Mouse (Mus musculus) cerebellum, adult 11 months (tissue): Measurements from ENCODE around the gene Creb3l2.
"Not testable (repeated sequence)": the region's sequence is repeated elsewhere in the genome, so short reads cannot be mapped to it uniquely, and the experiment has no call there.

ENCODE experiments used
- DNase-seq: peaks from one replicate; pipeline ENCODE4 v3.0.0; 2022

Gene Creb3l2

GRCm38 (mm10) chr6:37442041-37442667, at the start of gene Creb3l2:
Creb3l2 (minus strand) TSS chr6:37442146.
- peak; percentile 96 for DNase-seq

DNA sequence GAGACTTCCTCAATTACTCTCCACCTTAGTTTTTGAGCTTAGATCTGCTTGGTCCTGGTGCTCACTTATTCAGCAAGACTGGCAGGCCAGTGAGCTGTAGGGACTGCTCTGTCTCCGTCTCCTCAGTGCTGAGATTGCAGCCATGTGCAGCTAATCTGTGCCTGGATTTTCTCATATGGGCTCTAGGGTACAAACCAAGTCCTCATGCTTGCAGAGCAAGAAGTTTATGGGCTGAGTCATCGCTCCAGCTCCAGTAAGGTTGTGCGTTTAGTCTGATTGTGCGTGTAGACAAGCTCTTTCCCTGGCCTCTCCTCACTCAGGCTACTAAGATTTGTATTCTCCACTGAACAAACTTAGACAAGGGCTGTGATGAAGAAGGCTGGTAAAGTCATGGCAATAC, 44.6 kb upstream of the Creb3l2 start:
- no peak for DNase-seq

- no peak for DNase-seq
Measured at GRCm38 (mm10) chr6:37484588-37485070, 42.7 kb upstream of the Creb3l2 start.

DNA sequence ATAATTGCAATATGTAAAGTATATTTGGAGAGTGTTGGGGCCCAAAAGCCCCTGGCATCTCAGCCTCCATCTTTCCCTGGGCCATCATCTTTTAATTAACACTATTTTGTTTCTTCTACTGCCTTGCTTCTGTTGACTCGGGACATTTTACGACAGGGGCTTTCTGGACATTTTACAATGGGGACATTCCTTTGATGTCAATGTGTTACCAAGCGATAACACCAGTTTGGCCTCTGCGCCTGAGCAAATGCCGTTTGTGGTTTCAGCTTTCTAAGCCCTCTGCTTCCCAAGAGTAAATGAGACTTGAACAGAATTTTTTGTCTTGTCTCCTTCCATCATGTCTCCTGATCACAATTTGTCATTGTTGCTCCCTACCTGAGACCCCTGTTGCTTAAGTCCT, 41.3 kb upstream of the Creb3l2 start:
- no peak for DNase-seq

- DNase-seq: no peak
Measured at GRCm38 (mm10) chr6:37481147-37481546, 39.2 kb upstream of the Creb3l2 start.

DNA sequence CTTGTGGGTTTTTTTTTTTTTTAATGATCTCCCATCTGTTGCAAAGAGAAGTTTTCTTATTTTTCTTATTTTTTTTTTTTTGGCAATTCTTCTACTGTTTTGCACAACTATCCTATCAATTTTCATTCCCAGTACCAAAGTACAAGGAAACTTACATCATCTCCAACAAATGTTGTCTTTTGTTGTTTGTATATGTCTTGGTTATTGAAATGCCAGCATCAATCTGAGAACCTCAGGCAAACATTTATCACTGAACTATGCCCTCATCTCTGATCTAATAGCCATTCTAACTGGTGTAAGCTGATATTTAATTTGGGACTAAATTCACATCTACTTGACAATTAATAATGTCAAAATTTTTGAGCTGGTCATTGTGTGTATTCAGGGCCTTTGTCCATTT, 38.1 kb upstream of the Creb3l2 start:
- DNase-seq: no peak

- DNase-seq: no peak
Measured at GRCm38 (mm10) chr6:37478481-37478880, 36.5 kb upstream of the Creb3l2 start.

- DNase-seq: no peak
Measured at GRCm38 (mm10) chr6:37473674-37474342, 31.9 kb upstream of the Creb3l2 start.

GRCm38 (mm10) chr6:37470216-37470615, 28.3 kb upstream of the Creb3l2 start:
- no peak for DNase-seq

- DNase-seq: no peak
Measured at GRCm38 (mm10) chr6:37465847-37466246, 23.9 kb upstream of the Creb3l2 start.

- no peak for DNase-seq
Measured at GRCm38 (mm10) chr6:37465356-37465755, 23.4 kb upstream of the Creb3l2 start.

GRCm38 (mm10) chr6:37464585-37464984, 22.6 kb upstream of the Creb3l2 start:
- no peak for DNase-seq

DNA sequence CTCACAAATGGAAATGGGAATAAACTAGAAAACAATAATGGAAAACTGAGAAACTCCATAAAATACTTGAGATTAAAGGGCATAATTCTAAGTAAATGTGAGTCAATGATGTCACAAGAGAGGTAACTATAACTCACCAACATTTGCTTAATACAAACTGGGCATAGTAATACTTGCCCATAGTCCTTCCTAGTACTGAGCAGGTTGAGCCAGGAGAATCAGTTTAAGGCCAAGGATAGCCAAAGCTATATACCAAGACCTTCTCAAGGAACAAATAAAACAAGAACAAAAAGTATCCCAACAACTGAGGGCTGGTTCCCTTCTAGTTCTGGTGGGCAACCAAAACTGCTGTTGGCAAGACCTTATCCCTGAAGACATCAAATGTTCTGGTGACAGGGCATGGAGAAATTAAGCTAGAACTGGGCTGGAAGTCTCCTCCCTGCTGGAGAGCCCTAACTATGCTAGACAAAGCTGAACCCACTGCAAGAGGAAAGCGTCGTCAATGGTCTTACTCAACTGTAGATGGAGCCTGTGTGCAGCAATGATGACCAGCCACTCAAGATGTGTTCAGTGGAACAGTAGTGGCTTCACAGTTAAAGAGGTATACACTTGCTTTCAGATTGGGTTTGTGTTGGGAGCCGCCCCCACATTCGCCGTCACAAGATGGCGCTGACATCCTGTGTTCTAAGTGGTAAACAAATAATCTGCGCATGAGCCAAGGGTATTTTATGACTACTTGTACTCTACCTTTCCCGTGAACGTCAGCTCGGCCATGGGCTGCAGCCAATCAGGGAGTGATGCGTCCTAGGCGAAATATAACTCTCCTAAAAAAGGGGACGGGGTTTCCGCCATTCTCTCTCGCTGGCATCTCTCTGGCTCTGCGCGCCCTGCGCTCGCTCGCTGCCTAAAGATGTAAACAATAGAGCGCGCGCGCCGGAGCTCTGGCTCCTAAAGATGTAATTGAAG, 21.9 kb upstream of the Creb3l2 start:
- DNase-seq: peak; percentile 43

DNA sequence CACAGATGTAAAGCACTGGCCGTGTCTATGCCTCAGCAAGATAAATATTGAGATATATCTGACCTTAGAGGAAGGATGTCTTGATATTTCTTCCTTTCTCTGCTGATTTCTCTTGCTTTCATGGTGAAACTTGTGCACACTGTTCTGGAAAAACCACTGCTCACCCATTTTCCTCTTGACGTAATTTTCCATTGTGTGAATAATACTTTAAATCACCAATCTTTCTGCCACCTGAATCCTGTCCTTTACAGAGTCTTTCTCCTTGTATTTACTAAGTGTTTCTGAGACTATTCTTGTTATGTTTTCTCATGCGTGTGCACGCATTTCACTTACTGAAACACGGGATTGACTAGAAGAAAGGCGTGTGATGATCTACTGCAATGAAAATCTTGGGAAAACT, 18.7 kb upstream of the Creb3l2 start:
- no peak for DNase-seq

- not testable (repeated sequence) for DNase-seq
Measured at GRCm38 (mm10) chr6:37459656-37460055, 17.7 kb upstream of the Creb3l2 start.

- DNase-seq: no peak
Measured at GRCm38 (mm10) chr6:37457990-37458655, 16.2 kb upstream of the Creb3l2 start.

DNA sequence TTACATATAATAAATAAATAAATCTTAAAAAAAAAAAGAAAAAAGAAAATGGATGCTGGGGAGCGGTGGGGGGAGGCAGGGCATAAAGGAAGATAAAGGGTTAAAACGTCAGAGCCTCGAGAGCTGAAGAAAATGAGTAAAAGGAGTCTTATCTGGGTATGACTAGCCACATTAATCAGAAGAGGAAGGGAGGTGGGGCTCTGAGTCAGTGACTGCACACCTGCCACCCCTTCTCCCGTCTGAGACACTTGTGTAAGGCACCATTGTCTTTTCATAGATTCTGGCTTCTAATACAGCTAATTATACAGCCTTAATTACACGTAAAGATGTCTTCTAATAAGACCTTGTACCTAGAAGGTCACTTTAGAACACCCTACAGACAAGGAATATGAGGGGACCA, 13.6 kb upstream of the Creb3l2 start:
- no peak for DNase-seq

DNA sequence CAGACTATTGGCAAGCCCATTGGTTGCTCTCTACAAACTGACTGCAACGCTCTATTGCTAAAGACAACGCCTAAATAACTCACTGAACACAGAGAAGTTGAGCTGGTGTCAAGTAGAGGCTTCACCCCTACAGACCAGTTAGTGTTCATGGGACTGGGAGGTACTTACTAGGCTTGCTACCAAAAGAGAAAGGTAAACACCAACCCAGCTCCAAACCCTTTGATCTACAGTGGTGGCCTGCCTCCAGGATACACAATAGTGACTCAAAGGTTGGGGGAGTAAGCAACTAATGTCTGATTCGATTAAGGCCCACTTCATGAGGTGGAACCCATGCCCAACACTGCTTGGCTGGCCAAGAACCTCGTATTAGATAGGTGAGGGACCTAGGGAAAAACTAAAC, 11.1 kb upstream of the Creb3l2 start:
- DNase-seq: no peak

GRCm38 (mm10) chr6:37451664-37452063, 9.7 kb upstream of the Creb3l2 start:
- DNase-seq: no peak

- DNase-seq: peak; percentile 57
Measured at GRCm38 (mm10) chr6:37447704-37448466, 5.9 kb upstream of the Creb3l2 start.

DNA sequence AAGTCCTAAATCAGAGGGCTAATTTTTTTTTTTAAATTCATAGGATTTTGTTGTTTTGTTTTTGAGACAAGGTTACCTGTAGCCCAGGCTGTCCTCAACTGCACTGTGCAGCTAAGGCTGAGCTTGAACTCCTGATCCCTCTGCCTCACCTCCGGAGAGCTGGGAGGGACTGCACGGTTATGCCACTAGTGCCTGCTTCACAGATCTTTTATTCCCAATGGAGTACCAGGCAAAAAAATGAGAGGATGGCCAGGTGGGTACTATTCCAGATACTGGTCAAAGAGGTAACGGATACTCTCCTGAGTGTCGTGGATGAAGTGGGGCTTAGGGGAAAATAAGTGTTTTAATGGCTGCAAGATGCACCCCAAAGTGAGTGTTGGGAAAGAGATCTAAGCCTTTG, 835 bp upstream of the Creb3l2 start:
- DNase-seq: no peak
